Mouse (Mus musculus): ENCODE measurements around the gene Mta2. TPM values are rescaled to one million over a fixed set of nuclear protein-coding genes. Genes with fewer than 3 reads are reported as not detected.
A peak's percentile ranks its signal among the peaks of the same experiment; 100 is the strongest.

The Mta2 gene
- polyA plus RNA-seq, 1 experiment from 2014 or later = 45.3 TPM

DNA sequence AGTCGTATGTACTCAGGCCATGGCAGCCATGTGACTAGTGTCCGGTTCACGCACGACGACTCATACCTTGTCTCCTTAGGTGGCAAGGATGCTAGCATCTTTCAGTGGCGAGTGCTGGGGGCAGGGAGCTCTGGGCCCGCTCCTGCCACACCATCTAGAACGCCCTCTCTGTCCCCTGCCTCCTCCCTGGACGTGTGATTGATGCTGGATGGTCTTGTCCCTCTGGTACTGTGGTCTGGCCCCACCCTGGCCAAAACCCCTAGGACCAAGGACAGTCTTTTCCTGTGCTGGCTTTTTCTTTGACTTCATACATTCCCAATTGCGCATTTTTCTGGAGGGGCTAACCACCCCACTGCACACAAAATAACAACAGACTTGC is 550 bp upstream of the Mta2 start:
- ATAC-seq (ENCODE audit: low FRiP score, low TSS enrichment) = peak; percentile 29
- Histone ChIP-seq H3K4me1 (ENCODE audit: control insufficient read depth, insufficient read depth, low read length) (peaks cover 23% of the 10 kb centered on the region), H3K4me2 (replicated peaks; ENCODE audit: low read depth, low read length) (peak overlapping the region; percentile 60), H3K4me3 (ENCODE audit: low read length) (peak overlapping the region; percentile 97), H3K36me3 (ENCODE audit: control insufficient read depth, insufficient read depth, low read length) (peaks cover 43% of the 10 kb centered on the region), H3K27ac (ENCODE audit: low read depth, low read length) (peak overlapping the region; percentile 99), H3K9me3 (ENCODE audit: control insufficient read depth, low read length) (no peaks in the 10 kb centered on the region), H3K9ac (ENCODE audit: low read depth, low read length) (peak overlapping the region; percentile 99), H3K27me3 (ENCODE audit: control insufficient read depth, insufficient read depth, low read length) (no peaks in the 10 kb centered on the region)
- 22% methylated on average over 10 of the region's 10 CpGs for whole genome bisulfite sequencing

DNA sequence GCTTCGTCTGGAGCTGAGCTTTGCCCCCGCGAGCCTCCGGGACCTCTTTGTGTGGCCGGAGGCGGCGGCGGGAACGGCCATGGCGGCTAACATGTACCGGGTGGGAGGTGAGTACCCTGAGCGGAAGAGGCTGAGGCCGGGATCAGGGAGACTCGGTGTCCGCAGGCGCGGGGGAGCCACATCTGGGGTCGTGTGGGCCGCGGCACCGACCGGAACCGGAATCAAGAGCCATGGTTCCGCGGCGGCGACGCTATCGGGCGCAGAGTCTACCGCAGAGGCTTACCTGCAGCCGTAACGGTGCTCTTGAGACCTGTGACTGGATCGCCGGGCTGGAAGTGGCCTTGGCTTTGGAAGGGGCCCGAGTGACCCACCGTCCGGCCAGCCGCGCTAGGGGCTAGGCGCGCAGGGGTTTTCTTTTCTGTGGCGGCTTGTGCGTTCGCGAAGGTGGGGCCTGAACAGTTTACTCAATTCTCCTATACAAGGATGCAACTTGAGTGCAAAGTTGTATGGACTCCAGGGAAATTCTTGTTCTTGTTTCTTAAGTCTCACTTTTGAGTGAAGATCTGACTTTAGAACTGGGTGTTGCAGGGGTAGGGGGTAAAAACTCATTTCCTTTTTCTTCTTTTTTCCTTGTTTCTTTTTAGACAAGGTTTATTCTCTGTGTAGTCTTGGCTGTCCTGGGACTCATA is 745 bp downstream of the Mta2 start:
- Histone ChIP-seq H3K9ac (ENCODE audit: low read depth, low read length) (peak overlapping the region; percentile 99), H3K4me3 (ENCODE audit: low read length) (peak overlapping the region; percentile 97), H3K27ac (ENCODE audit: low read depth, low read length) (peak overlapping the region; percentile 99), H3K36me3 (ENCODE audit: control insufficient read depth, insufficient read depth, low read length) (peaks cover 50% of the 10 kb centered on the region), H3K4me1 (ENCODE audit: control insufficient read depth, insufficient read depth, low read length) (peaks cover 23% of the 10 kb centered on the region), H3K27me3 (ENCODE audit: control insufficient read depth, insufficient read depth, low read length) (no peaks in the 10 kb centered on the region), H3K9me3 (ENCODE audit: control insufficient read depth, low read length) (no peaks in the 10 kb centered on the region), H3K4me2 (replicated peaks; ENCODE audit: low read depth, low read length) (peak overlapping the region; percentile 60)
- peak; percentile 59 for ATAC-seq (ENCODE audit: low FRiP score, low TSS enrichment)
- under 1% methylated on average over 46 of the region's 46 CpGs for WGBS

DNA sequence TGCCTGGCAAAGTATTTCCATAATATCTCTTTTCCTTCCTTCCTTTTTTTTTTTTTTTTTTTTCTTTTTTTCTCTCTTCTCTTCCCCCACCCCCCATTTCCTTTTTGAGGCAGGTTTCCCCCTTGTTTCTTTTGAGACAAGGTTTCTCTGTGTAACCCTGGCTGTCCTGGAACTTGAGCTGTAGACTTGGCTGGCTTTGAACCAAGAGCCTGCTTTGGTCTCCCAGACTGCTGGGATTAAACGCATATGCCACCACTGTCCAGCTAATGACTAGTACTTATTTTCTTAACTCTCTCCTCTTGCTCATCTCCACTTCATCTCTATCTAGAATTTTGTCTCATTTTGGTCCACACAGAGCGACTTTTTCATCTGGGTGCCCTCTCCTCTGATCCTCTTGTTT is 1.4 kb downstream of the Mta2 start:
- no peak overlapping the region; the same call in 1 of the 2 replicates for H3K27ac ChIP-seq (ENCODE audit: low read depth, low read length)
- peak overlapping the region; percentile 60 for H3K4me2 ChIP-seq (replicated peaks; ENCODE audit: low read depth, low read length)
- H3K9ac ChIP-seq (ENCODE audit: low read depth, low read length) = peak overlapping the region; percentile 99
- H3K27me3 ChIP-seq (ENCODE audit: control insufficient read depth, insufficient read depth, low read length) = no peaks in the 10 kb centered on the region
- ATAC-seq (ENCODE audit: low FRiP score, low TSS enrichment) = no peak
- H3K36me3 ChIP-seq (ENCODE audit: control insufficient read depth, insufficient read depth, low read length) = peaks cover 51% of the 10 kb centered on the region
- peak overlapping the region; percentile 97 for H3K4me3 ChIP-seq (ENCODE audit: low read length)
- peaks cover 23% of the 10 kb centered on the region for H3K4me1 ChIP-seq (ENCODE audit: control insufficient read depth, insufficient read depth, low read length)
- no peaks in the 10 kb centered on the region for H3K9me3 ChIP-seq (ENCODE audit: control insufficient read depth, low read length)
- 60% methylated on average over 2 of the region's 2 CpGs for WGBS

DNA sequence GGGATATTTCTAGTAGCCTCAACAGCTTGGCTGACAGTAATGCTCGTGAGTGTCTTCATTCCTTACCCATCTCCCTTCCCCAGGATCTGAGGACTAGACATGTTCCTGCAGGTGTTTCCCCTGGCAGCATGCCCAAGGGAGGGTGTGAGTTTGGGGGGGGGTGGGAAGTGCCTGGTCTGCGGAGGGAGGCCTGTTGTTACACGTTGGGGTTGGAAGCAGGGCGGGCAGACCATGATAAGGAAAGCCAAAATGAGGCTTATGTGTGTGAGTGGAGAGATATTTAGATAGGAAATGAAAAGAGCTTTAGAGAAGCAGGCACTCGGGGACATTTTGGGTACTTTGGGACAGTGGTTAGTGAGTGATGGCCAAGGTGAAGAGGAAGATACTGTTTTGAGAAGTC is 2.4 kb downstream of the Mta2 start:
- ATAC-seq (ENCODE audit: low FRiP score, low TSS enrichment) = no peak
- Histone ChIP-seq H3K27ac (ENCODE audit: low read depth, low read length) (peak overlapping the region; percentile 19; the same call in 1 of the 2 replicates), H3K27me3 (ENCODE audit: control insufficient read depth, insufficient read depth, low read length) (no peaks in the 10 kb centered on the region), H3K36me3 (ENCODE audit: control insufficient read depth, insufficient read depth, low read length) (peaks cover 54% of the 10 kb centered on the region), H3K4me2 (replicated peaks; ENCODE audit: low read depth, low read length) (peak overlapping the region; percentile 60; the same call in 1 of the 2 replicates), H3K4me3 (ENCODE audit: low read length) (peak overlapping the region; percentile 97), H3K9me3 (ENCODE audit: control insufficient read depth, low read length) (no peaks in the 10 kb centered on the region), H3K9ac (ENCODE audit: low read depth, low read length) (peak overlapping the region; percentile 42; the same call in 1 of the 2 replicates), H3K4me1 (ENCODE audit: control insufficient read depth, insufficient read depth, low read length) (peaks cover 23% of the 10 kb centered on the region)
- 66% methylated on average over 5 of the region's 5 CpGs for WGBS

DNA sequence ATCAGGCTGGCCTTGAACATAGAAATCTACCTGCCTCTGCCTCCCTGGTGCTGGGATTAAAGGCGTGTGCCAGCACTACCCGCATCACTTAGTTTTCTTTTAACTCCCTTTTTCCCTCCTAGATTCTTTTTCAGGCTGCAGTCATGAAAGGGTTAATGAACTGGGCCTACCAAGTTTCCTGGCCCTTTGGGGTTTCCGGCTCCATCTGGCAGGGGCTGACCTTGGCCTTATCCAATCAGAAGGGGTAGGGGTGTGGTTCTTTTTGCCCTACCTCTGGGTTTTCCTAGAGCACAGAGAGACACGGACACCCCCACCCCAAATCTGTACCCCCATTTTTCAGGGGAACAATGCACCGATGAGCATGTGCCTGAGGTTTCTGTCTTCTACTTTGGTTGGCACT is 3.1 kb downstream of the Mta2 start:
- H3K36me3 ChIP-seq (ENCODE audit: control insufficient read depth, insufficient read depth, low read length) = peaks cover 58% of the 10 kb centered on the region
- H3K4me2 ChIP-seq (replicated peaks; ENCODE audit: low read depth, low read length) = peak overlapping the region; percentile 60
- WGBS = 29% methylated on average over 5 of the region's 5 CpGs
- H3K27ac ChIP-seq (ENCODE audit: low read depth, low read length) = no peak overlapping the region
- ATAC-seq (ENCODE audit: low FRiP score, low TSS enrichment) = no peak
- no peaks in the 10 kb centered on the region for H3K27me3 ChIP-seq (ENCODE audit: control insufficient read depth, insufficient read depth, low read length)
- peak overlapping the region; percentile 19; the same call in 1 of the 2 replicates for H3K9ac ChIP-seq (ENCODE audit: low read depth, low read length)
- no peaks in the 10 kb centered on the region for H3K9me3 ChIP-seq (ENCODE audit: control insufficient read depth, low read length)
- peak overlapping the region; percentile 12 for H3K4me3 ChIP-seq (ENCODE audit: low read length)
- H3K4me1 ChIP-seq (ENCODE audit: control insufficient read depth, insufficient read depth, low read length) = peaks cover 23% of the 10 kb centered on the region

DNA sequence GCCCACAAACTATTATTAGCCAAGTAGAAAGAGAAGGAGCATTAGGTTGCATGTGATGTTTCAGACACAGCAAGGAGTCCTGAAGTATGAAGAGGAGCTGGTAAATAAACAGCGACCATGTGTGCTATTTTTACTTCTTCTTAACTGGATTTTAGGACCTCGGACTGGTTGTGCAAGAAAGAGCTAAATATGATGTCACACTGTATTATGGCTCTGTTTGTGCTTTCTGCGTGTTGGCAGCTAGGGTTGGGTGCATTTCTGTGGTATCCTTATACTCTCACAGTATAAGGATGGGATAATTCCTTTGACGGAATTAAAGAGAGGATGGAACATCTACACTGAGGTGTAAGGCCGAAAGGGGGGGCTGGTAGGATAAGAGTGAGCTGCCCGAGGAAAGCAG is 3.6 kb downstream of the Mta2 start:
- 85% methylated on average over 6 of the region's 6 CpGs for WGBS
- H3K27ac ChIP-seq (ENCODE audit: low read depth, low read length) = no peak overlapping the region

DNA sequence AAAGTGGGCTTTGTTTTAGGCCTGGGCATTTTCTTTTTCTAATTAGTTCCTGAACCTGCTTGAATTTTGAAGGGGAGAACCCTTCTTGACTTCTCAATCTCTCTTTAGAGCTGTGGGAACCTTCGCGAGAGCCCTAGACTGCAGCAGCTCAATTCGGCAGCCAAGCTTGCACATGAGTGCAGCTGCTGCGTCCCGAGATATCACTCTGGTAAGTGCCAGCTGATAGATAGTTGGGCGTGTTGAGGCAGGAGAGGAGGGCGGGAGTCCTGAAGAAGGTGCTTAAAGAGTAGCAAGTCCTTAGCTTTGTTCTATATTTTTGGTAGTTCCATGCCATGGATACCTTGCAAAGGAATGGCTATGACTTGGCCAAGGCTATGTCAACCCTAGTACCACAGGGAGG is 5.3 kb downstream of the Mta2 start:
- Histone ChIP-seq H3K9me3 (ENCODE audit: control insufficient read depth, low read length) (no peaks in the 10 kb centered on the region), H3K27ac (ENCODE audit: low read depth, low read length) (no peak overlapping the region), H3K36me3 (ENCODE audit: control insufficient read depth, insufficient read depth, low read length) (peaks cover 78% of the 10 kb centered on the region), H3K27me3 (ENCODE audit: control insufficient read depth, insufficient read depth, low read length) (no peaks in the 10 kb centered on the region), H3K4me2 (replicated peaks; ENCODE audit: low read depth, low read length) (no peak overlapping the region), H3K4me1 (ENCODE audit: control insufficient read depth, insufficient read depth, low read length) (peaks cover 19% of the 10 kb centered on the region), H3K9ac (ENCODE audit: low read depth, low read length) (no peak overlapping the region), H3K4me3 (ENCODE audit: low read length) (no peak overlapping the region)
- ATAC-seq (ENCODE audit: low FRiP score, low TSS enrichment) = no peak
- whole genome bisulfite sequencing = 95% methylated on average over 7 of the region's 7 CpGs

More for the DNA sequence above, 3.6 kb downstream of the Mta2 start:
- Histone ChIP-seq H3K4me1 (ENCODE audit: control insufficient read depth, insufficient read depth, low read length) (peaks cover 23% of the 10 kb centered on the region), H3K4me2 (replicated peaks; ENCODE audit: low read depth, low read length) (peak overlapping the region; percentile 60), H3K36me3 (ENCODE audit: control insufficient read depth, insufficient read depth, low read length) (peaks cover 61% of the 10 kb centered on the region), H3K4me3 (ENCODE audit: low read length) (peak overlapping the region; percentile 12), H3K9me3 (ENCODE audit: control insufficient read depth, low read length) (no peaks in the 10 kb centered on the region), H3K27me3 (ENCODE audit: control insufficient read depth, insufficient read depth, low read length) (no peaks in the 10 kb centered on the region), H3K9ac (ENCODE audit: low read depth, low read length) (0 out of 2 replicates have a peak overlapping the region, but pooled peaks have one; percentile 19)
- ATAC-seq (ENCODE audit: low FRiP score, low TSS enrichment) = no peak

DNA sequence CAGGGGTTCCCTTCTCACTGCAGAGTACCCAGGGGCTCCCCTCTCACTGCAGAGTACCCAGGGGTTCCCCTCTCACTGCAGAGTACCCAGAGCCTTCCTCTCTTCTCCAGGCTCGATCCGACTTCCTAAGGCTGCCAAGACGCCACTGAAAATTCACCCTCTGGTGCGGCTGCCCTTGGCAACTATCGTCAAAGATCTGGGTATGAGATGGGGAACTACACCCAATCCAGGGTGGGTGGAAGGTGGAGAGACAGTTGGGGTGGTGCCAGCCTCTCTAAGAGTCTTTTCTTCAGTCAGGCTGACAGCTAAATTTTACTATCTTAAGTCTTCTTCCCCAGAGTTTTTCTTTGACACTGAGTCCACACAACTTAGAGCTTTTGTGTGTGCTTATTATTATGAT is 8.5 kb downstream of the Mta2 start:
- Histone ChIP-seq H3K36me3 (ENCODE audit: control insufficient read depth, insufficient read depth, low read length) (peaks cover 69% of the 10 kb centered on the region), H3K4me1 (ENCODE audit: control insufficient read depth, insufficient read depth, low read length) (peaks cover 4% of the 10 kb centered on the region; the same call in 1 of the 2 replicates), H3K4me3 (ENCODE audit: low read length) (no peak overlapping the region), H3K27me3 (ENCODE audit: control insufficient read depth, insufficient read depth, low read length) (no peaks in the 10 kb centered on the region), H3K4me2 (replicated peaks; ENCODE audit: low read depth, low read length) (no peak overlapping the region), H3K27ac (ENCODE audit: low read depth, low read length) (no peak overlapping the region), H3K9me3 (ENCODE audit: control insufficient read depth, low read length) (no peaks in the 10 kb centered on the region), H3K9ac (ENCODE audit: low read depth, low read length) (no peak overlapping the region)
- 93% methylated on average over 5 of the region's 5 CpGs for WGBS
- ATAC-seq (ENCODE audit: low FRiP score, low TSS enrichment) = no peak

DNA sequence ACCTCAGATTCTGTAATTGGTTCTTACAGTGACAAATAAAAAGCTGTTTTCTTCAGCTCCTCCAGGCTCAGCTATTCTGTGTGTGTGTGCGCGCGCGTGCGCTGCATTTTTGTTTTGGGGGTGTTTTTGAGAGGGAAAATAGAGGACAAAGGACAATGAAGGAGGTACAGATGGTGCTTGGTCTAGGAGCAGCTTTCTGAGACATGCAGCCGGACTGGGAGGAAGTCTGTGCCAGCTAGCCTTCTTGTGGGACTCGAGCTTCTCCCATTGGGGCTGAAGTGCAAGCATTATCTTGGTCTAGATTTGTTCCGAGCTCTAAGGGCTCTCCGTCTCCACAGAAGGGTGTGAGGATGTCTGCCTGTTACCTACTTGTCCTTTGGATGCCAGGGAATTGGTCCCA is 10.6 kb downstream of the Mta2 start:
- WGBS = 92% methylated on average over 9 of the region's 9 CpGs
- H3K9ac ChIP-seq (ENCODE audit: low read depth, low read length) = no peak overlapping the region
- H3K4me1 ChIP-seq (ENCODE audit: control insufficient read depth, insufficient read depth, low read length) = peaks cover 4% of the 10 kb centered on the region; the same call in 1 of the 2 replicates
- no peak overlapping the region for H3K4me3 ChIP-seq (ENCODE audit: low read length)
- no peaks in the 10 kb centered on the region for H3K27me3 ChIP-seq (ENCODE audit: control insufficient read depth, insufficient read depth, low read length)
- H3K9me3 ChIP-seq (ENCODE audit: control insufficient read depth, low read length) = no peaks in the 10 kb centered on the region
- H3K27ac ChIP-seq (ENCODE audit: low read depth, low read length) = no peak overlapping the region
- ATAC-seq (ENCODE audit: low FRiP score, low TSS enrichment) = no peak
- H3K36me3 ChIP-seq (ENCODE audit: control insufficient read depth, insufficient read depth, low read length) = peaks cover 64% of the 10 kb centered on the region
- no peak overlapping the region for H3K4me2 ChIP-seq (replicated peaks; ENCODE audit: low read depth, low read length)

All from kidney, embryonic 14.5 days (tissue).